Mouse (Mus musculus) hindbrain, embryonic 12.5 days (tissue): ENCODE data around the gene Uba7. TPM values are rescaled to one million over a fixed set of nuclear protein-coding genes. Genes with fewer than 3 reads are reported as not detected.

Experiments used
- polyA plus RNA-seq: library from polyadenylated mRNA; unstranded; fragments of >200 nt; fragmentation: Nextera tagmentation; extraction: Ambion mirVana; gene quantifications from 2 replicates; pipeline ENCODE4 v1.2.1, GENCODE M21; 2016

Uba7 gene
- polyA plus RNA-seq, 1 experiment from 2014 or later, result 12.7 TPM

Other genes starting within 250 kb of the Uba7 start
- 260 and 271 TPM in 2 replicates for gene Rbm5, start 204.5 kb upstream of the Uba7 start, polyA plus RNA-seq
- 125 and 135 TPM in 2 replicates for gene Rbm6, start 102.3 kb upstream of the Uba7 start, polyA plus RNA-seq
- 17.1 and 20.1 TPM in 2 replicates for gene Mon1a, start 87.4 kb upstream of the Uba7 start, polyA plus RNA-seq
- 2.0 and 2.3 TPM in 2 replicates for gene Mst1r, start 68.6 kb upstream of the Uba7 start, polyA plus RNA-seq
- gene Actl11, start 47.0 kb upstream of the Uba7 start, polyA plus RNA-seq, result not detected in 2 replicates
- 7.3 and 7.9 TPM in 2 replicates for gene Camkv, start 39.8 kb upstream of the Uba7 start, polyA plus RNA-seq
- 15.8 and 17.4 TPM in 2 replicates for gene Traip, start 25.4 kb upstream of the Uba7 start, polyA plus RNA-seq
- gene Gm20661, start 7.6 kb downstream of the Uba7 start, polyA plus RNA-seq, result 3.2 and 3.3 TPM in 2 replicates
- gene Inka1, start 10.4 kb downstream of the Uba7 start, polyA plus RNA-seq, result 51.0 and 52.6 TPM in 2 replicates
- gene Cdhr4, start 17.0 kb downstream of the Uba7 start, polyA plus RNA-seq, result 5.5 and 5.7 TPM in 2 replicates
- 0.13 TPM in 1 of 2 replicates, not detected in the other for gene Gm20662, start 20.8 kb downstream of the Uba7 start, polyA plus RNA-seq
- 100 and 102 TPM in 2 replicates for gene Ip6k1, start 27.0 kb downstream of the Uba7 start, polyA plus RNA-seq
- 21.9 and 25.0 TPM in 2 replicates for gene Gmppb, start 73.7 kb downstream of the Uba7 start, polyA plus RNA-seq
- gene Amigo3, start 77.7 kb downstream of the Uba7 start, polyA plus RNA-seq, result 3.9 TPM in 2 replicates
- gene Mst1, start 104.9 kb downstream of the Uba7 start, polyA plus RNA-seq, result 0.31 and 0.72 TPM in 2 replicates
- 39.5 and 40.7 TPM in 2 replicates for gene Rnf123, start 107.8 kb downstream of the Uba7 start, polyA plus RNA-seq
- gene Apeh, start 119.1 kb downstream of the Uba7 start, polyA plus RNA-seq, result 54.3 and 58.6 TPM in 2 replicates
- 5.4 and 6.1 TPM in 2 replicates for gene Bsn, start 214.9 kb downstream of the Uba7 start, polyA plus RNA-seq